Comparison of ENCODE assay signal across 9 mouse cellular contexts in genomic region chr9:66620581-66620981, GRCm38 (mm10). TPM values are rescaled to one million over a fixed set of nuclear protein-coding genes. Genes with fewer than 3 reads are reported as not detected.
DNase-seq lines count a peak whose midpoint lies in the region; ATAC-seq and TF ChIP-seq lines count a peak whose summit lies in the region.
"Had no signal": no experiment of that assay in that cellular context is flagged by ENCODE, and none has a peak within 500 bp of the region (broad histone marks: within the 10 kb centered on the region; RNA-seq: fewer than 3 reads in every experiment).

No protein-coding gene starts in this region.

- H3K4me2 ChIP-seq in intestine, embryonic 16.5 days (ENCODE audit: low read depth, low read length) = no peak overlapping the region
- no peak overlapping the region for H3K4me2 ChIP-seq in liver, postnatal 0 days (ENCODE audit: low read depth, low read length)
- H3K4me2 ChIP-seq: neural tube, embryonic 12.5 days had no signal

- H3K36me3 ChIP-seq in intestine, embryonic 16.5 days (ENCODE audit: control insufficient read depth, insufficient read depth, low read length) = no peaks in the 10 kb centered on the region
- no peaks in the 10 kb centered on the region for H3K36me3 ChIP-seq in liver, postnatal 0 days (replicated peaks; ENCODE audit: insufficient read depth, low read length)
- H3K36me3 ChIP-seq in thymus, adult 2 months (ENCODE audit: control insufficient read depth, insufficient read depth, low read length) = no peaks in the 10 kb centered on the region
- H3K36me3 ChIP-seq: neural tube, embryonic 12.5 days had no signal

- TF ChIP-seq CTCF in liver, postnatal 0 days (IDR thresholded peaks at IDR 0.05; ENCODE audit: low read depth) = no peak
- TF ChIP-seq CTCF in olfactory bulb, adult 2 months (IDR thresholded peaks at IDR 0.05; ENCODE audit: insufficient read depth, low read depth, low read length) = no peak
- no peak for TF ChIP-seq CTCF in thymus, adult 2 months (IDR thresholded peaks at IDR 0.05; ENCODE audit: borderline replicate concordance, control insufficient read depth, extremely low read depth, insufficient read depth, low read length, poor library complexity)

- H3K4me1 ChIP-seq in intestine, embryonic 16.5 days (ENCODE audit: control insufficient read depth, insufficient read depth, low read length) = peaks cover 9% of the 10 kb centered on the region
- H3K4me1 ChIP-seq in liver, postnatal 0 days (ENCODE audit: insufficient read depth) = peaks cover 29% of the 10 kb centered on the region
- H3K4me1 ChIP-seq in olfactory bulb, adult 2 months (ENCODE audit: control insufficient read depth, insufficient read depth, low read length) = peaks cover 4% of the 10 kb centered on the region
- peaks cover 15% of the 10 kb centered on the region for H3K4me1 ChIP-seq in thymus, adult 2 months (replicated peaks; ENCODE audit: control insufficient read depth, insufficient read depth, low read length)

- DNase-seq in urinary bladder, postnatal 25 days (ENCODE audit: low spot score) = peak; percentile 29
- DNase-seq in urinary bladder, adult 2 months (ENCODE audit: low spot score) = no peak
- peak; percentile 55 to 62 for DNase-seq in gastrocnemius, postnatal 36 days
- peak; percentile 53 for DNase-seq in liver, postnatal 0 days
- no peak for DNase-seq in thymus, adult 2 months
- DNase-seq in B cell, adult 2 months = no peak

- peak overlapping the region; percentile 47 for H3K27ac ChIP-seq in intestine, embryonic 16.5 days (ENCODE audit: low read length)
- no peak overlapping the region for H3K27ac ChIP-seq in liver, postnatal 0 days (ENCODE audit: low read depth)
- peak overlapping the region; percentile 76 for H3K27ac ChIP-seq in olfactory bulb, adult 2 months (ENCODE audit: insufficient read depth, low read depth, low read length)
- no peak overlapping the region for H3K27ac ChIP-seq in thymus, adult 2 months (ENCODE audit: control insufficient read depth, insufficient read depth, low read length)
- H3K27ac ChIP-seq: neural tube, embryonic 12.5 days had no signal

- peak; percentile 94 for TF ChIP-seq EP300 in liver, postnatal 0 days (IDR thresholded peaks at IDR 0.05; ENCODE audit: low read depth)

- ATAC-seq in intestine, embryonic 16.5 days = peak; percentile 83
- ATAC-seq in liver, postnatal 0 days = peak; percentile 90

- H3K4me3 ChIP-seq in intestine, embryonic 16.5 days (ENCODE audit: low read length) = no peak overlapping the region
- H3K4me3 ChIP-seq in liver, postnatal 0 days (ENCODE audit: low read depth, low read length) = no peak overlapping the region
- H3K4me3 ChIP-seq in olfactory bulb, adult 2 months (ENCODE audit: insufficient read depth, low read depth, low read length) = no peak overlapping the region
- H3K4me3 ChIP-seq in thymus, adult 2 months (ENCODE audit: control insufficient read depth, insufficient read depth, low read length) = no peak overlapping the region
- H3K4me3 ChIP-seq: neural tube, embryonic 12.5 days had no signal

- no peaks in the 10 kb centered on the region for H3K9me3 ChIP-seq in intestine, embryonic 16.5 days (ENCODE audit: control insufficient read depth, low read length)
- H3K9me3 ChIP-seq in liver, postnatal 0 days (ENCODE audit: low read length) = no peaks in the 10 kb centered on the region
- H3K9me3 ChIP-seq: neural tube, embryonic 12.5 days had no signal

- intact Hi-C loops in gastrocnemius, postnatal 36 days (cut with DNase I) = no loop called here

- H3K27me3 ChIP-seq in intestine, embryonic 16.5 days (replicated peaks; ENCODE audit: control insufficient read depth, insufficient read depth, low read length) = no peaks in the 10 kb centered on the region
- H3K27me3 ChIP-seq in liver, postnatal 0 days (ENCODE audit: insufficient read depth, low read length) = no peaks in the 10 kb centered on the region
- no peaks in the 10 kb centered on the region for H3K27me3 ChIP-seq in thymus, adult 2 months (ENCODE audit: control insufficient read depth, insufficient read depth, low read length)
- H3K27me3 ChIP-seq: neural tube, embryonic 12.5 days had no signal

- 9% methylated on average over 6 of the region's 6 CpGs for WGBS in intestine, embryonic 16.5 days
- WGBS in liver, postnatal 0 days (ENCODE audit: insufficient replicate concordance) = 19% methylated on average over 6 of the region's 6 CpGs
- WGBS in olfactory bulb, adult 2 months = 20% methylated on average over 6 of the region's 6 CpGs
- 84% methylated on average over 6 of the region's 6 CpGs for WGBS in thymus, adult 2 months

- H3K9ac ChIP-seq in intestine, embryonic 16.5 days (ENCODE audit: low read depth, low read length) = no peak overlapping the region
- no peak overlapping the region for H3K9ac ChIP-seq in liver, postnatal 0 days (replicated peaks)
- H3K9ac ChIP-seq: neural tube, embryonic 12.5 days had no signal

- no peak for TF ChIP-seq POLR2A in olfactory bulb, adult 2 months (IDR thresholded peaks at IDR 0.05; ENCODE audit: insufficient read depth, low read depth, low read length)
- no peak for TF ChIP-seq POLR2A in thymus, adult 2 months (IDR thresholded peaks at IDR 0.05; ENCODE audit: control insufficient read depth, extremely low read depth, insufficient read depth, low read length, poor library complexity)

RNA-seq across cellular contexts. Expression of gene Usp3, which starts 27.6 kb away (rescaled TPM):
- polyA plus RNA-seq in urinary bladder, adult 2 months (2012; rRNA removed) = 39.3 and 40.1 TPM in 2 replicates
- total RNA-seq in gastrocnemius, postnatal 36 days (2021) = 10 to 100 TPM; 13.2 to 15.4 TPM
- 75.5 and 79.1 TPM in 2 replicates for polyA plus RNA-seq in intestine, embryonic 16.5 days (2015; fragmentation: Nextera tagmentation; extraction: Ambion mirVana)
- polyA plus RNA-seq in liver, postnatal 0 days (2015; fragmentation: Nextera tagmentation; extraction: Ambion mirVana) = 19.8 and 21.6 TPM in 2 replicates
- polyA plus RNA-seq in olfactory bulb, adult 2 months (2012; ENCODE audit: insufficient read depth, insufficient read length, low replicate concordance, missing spikeins) = 943 TPM in 1 of 2 replicates, not detected in the other
- 66.1 and 70.5 TPM in 2 replicates for polyA plus RNA-seq in thymus, adult 2 months (2012; rRNA removed)

Comparison
In these comparisons a context has a peak if more than half of its experiments do, and no peak if none do; other contexts are left out.
1. DNase-seq: peak in urinary bladder, postnatal 25 days (single experiment), gastrocnemius, postnatal 36 days (2 of 2) and liver, postnatal 0 days (single experiment); none in urinary bladder, adult 2 months (single experiment), thymus, adult 2 months (single experiment) and B cell, adult 2 months (0 of 2).
2. H3K27ac ChIP-seq: peak in intestine, embryonic 16.5 days (single experiment) and olfactory bulb, adult 2 months (single experiment); none in liver, postnatal 0 days (single experiment) and thymus, adult 2 months (single experiment).